Mouse (Mus musculus) adrenal gland, postnatal 4 days (tissue): ENCODE results near the gene Lrrc72. TPM values are rescaled to one million over a fixed set of nuclear protein-coding genes. Genes with fewer than 3 reads are reported as not detected.
"Not testable (repeated sequence)": the region's sequence is repeated elsewhere in the genome, so short reads cannot be mapped to it uniquely, and the experiment has no call there.

ENCODE experiments used
- DNase-seq, 2 experiments: peaks; one replicate each; pipeline ENCODE4 v3.0.0; 2021 to 2022; ENCODE audit warnings: low spot score in 2 of 2, mixed read lengths in 2 of 2
- long read RNA-seq, 2 experiments: library from polyadenylated mRNA; stranded (forward); transcript quantifications; one replicate each; pipeline ENCODE4 v2.0.0; 2021
- total RNA-seq, 2 experiments: library from RNA; stranded (reverse); gene quantifications; 2 replicates each; pipeline ENCODE4 v1.2.3; 2021

Lrrc72 gene
- not detected for total RNA-seq
- long read RNA-seq, experiment 1 = 0 reads
- long read RNA-seq, experiment 2 = 0 reads

GRCm38 (mm10) chr12:36253298-36253697 is at the start of gene Lrrc72:
Gene Lrrc72, minus strand, starts transcription at chr12:36253398.
- DNase-seq = no peak

DNA sequence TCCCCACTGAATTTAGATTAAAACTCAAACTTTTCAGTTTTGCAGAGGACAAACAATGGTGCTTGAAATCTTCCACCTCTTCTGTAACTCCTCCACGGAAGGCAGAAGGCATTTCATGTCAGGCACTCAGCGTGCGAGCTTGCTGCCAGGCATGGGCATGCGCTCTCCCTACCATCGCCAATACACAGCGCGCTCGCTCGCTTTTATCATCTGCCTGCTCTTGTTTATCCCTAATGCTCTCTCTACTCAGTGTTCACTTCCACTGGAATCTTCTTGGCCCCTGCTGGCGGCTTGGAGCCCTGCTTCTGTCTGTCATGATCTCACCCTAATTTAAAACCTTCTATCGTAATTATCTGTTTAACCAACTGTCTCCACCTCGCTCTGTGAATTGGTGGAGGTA is 49.1 kb upstream of the Lrrc72 start:
- DNase-seq = no peak

GRCm38 (mm10) chr12:36291346-36291745 is 38.1 kb upstream of the Lrrc72 start:
- DNase-seq = no peak

DNA sequence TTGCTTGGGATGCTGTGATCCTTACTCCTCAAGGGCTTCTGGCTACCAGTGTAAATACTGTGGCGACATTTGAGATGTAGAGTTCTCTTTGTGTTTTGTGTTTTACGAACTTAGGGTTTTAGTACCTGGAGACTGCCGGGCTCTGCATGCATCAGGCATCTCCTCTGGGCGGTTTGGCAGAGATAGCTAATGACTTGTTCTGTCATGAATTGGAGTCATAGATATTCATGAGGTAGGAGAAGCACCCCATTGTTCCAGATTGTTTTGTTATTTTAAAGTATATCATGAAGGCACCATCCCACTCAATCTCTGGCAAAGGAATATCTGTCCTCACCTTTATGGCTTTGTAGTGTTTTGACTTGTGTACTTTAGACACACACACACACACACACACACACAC is 37.3 kb upstream of the Lrrc72 start:
- DNase-seq = no peak

DNA sequence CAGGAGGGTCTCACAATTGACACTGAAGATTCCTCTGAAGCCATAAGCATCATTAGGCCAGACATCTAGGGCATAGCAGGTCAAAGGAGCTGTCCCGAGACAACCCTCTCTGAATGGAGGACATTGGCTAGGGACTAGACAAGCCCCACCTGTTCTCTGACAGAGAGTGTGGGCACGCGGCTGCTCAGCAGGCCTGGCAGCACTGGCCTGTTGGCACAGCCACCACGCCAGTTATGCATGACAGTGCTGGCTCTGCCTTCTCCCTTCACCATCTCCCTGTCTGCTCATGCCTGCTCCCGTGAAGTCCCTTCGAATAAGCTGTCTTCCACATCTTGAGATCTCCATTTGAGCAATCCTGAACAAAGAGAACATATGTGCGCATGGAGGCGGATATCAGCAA is 36.4 kb upstream of the Lrrc72 start:
- DNase-seq = no peak

DNA sequence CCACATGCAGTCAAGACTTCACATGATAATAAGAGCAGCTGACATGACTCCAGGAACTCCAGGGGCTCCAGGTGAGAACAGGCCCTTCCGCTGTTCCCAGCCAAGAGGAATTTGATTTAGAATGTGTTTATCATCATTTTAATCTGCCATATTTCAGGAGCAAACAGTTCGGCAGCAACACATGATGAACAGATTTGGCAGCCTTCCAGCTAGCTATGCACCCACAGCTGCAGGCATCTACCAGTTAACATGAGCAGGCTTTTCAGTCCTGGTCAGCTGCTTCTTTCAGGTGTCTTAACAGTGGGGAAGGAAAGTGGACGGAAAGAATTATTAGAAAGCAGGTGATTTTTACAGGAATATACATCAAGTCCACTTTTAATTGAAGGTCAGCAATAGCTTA is 21.6 kb upstream of the Lrrc72 start:
- no peak for DNase-seq

DNA sequence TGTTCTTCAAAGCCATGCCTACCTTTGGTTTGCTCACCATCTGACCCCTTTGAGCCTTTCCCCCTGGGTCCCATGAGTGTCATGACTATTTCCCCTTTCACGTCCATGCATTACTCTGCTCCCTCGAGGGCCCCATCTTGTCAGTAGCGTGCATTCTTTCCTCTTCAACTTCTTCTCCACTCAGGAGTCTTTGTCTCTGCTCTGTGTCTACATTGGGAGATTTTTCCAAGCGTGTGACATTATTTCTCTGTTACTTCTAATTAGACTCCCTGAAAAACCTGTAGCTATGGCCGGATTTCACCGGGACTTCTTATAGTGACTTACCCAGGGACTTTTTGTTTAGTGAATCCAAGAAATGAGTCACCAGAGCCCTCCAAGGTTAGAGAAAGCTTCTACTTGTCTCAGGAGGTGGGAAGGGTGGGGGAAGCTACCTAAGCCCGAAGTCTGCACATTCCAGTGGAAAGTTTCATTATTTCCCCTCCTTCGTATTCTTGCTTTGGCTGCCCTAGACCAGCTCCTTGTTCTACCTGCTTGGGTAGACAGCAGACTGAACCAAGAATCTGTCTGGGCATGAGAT is 14.6 kb upstream of the Lrrc72 start:
- no peak for DNase-seq

GRCm38 (mm10) chr12:36262116-36262721 is 9.0 kb upstream of the Lrrc72 start:
- DNase-seq = no peak

DNA sequence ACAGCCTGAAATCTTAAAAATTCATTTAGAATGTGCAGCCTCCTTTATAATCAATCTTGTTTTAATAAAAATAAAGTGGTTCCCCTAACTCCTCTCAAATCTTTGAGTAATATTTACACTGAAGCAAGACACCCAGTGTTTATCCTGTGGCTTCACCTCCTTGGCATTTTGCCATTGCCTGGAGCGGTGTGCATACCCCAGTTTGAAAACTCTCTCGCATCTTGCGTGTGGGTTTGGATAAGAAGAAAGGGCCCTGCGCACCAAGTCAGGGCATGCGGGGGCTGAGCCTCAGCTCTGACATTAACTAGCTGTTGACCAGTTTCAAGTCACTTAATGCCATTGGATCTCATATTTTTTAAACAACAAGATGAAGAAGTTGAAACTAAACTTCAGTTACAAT is 2.2 kb upstream of the Lrrc72 start:
- no peak for DNase-seq

- no peak for DNase-seq
Observed at GRCm38 (mm10) chr12:36241171-36241570, 12.0 kb downstream of the Lrrc72 start.

- DNase-seq = no peak
Observed at GRCm38 (mm10) chr12:36231386-36231785, 21.8 kb downstream of the Lrrc72 start.

GRCm38 (mm10) chr12:36224392-36224791 is 28.8 kb downstream of the Lrrc72 start:
- no peak for DNase-seq

DNA sequence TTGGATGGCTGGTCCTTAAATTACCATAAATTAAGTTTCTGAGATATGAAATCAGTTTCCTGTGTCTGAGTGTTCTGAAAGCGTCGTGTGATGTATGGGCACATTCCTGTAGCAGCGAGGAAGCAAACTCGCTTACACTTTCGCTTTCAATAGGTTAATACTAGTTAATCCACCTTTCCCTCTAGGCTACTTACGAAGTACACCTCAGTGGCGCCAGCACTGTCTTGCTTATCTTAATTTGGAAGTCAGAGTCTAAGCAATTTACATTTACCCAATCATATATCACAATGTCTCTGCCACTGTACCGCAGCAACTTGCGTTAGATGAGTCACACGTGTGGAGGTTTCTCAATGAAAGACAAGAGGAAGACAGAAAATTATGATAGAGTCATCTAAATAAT is 36.3 kb downstream of the Lrrc72 start:
- no peak for DNase-seq

DNA sequence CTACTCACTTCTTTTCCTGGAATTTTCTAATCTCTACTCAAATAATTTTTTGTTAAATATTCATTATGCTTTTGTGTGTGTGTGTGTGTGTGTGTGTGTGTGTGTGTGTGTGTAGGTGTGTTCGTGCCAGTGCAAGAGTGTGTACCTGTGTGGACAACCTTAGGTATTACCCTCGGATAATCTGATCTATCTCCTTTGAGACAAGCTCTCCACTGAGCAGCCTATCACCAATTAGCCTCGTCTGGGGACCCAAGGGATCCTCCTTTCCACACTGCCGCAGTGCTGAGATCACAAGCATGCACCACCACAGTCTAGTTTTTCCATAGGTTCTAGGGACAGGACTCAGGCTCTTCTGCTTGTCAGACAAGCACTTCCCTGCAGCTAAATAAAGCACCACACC is 37.0 kb downstream of the Lrrc72 start:
- no peak for DNase-seq

- no peak for DNase-seq
Observed at GRCm38 (mm10) chr12:36215149-36215480, 38.1 kb downstream of the Lrrc72 start.

DNA sequence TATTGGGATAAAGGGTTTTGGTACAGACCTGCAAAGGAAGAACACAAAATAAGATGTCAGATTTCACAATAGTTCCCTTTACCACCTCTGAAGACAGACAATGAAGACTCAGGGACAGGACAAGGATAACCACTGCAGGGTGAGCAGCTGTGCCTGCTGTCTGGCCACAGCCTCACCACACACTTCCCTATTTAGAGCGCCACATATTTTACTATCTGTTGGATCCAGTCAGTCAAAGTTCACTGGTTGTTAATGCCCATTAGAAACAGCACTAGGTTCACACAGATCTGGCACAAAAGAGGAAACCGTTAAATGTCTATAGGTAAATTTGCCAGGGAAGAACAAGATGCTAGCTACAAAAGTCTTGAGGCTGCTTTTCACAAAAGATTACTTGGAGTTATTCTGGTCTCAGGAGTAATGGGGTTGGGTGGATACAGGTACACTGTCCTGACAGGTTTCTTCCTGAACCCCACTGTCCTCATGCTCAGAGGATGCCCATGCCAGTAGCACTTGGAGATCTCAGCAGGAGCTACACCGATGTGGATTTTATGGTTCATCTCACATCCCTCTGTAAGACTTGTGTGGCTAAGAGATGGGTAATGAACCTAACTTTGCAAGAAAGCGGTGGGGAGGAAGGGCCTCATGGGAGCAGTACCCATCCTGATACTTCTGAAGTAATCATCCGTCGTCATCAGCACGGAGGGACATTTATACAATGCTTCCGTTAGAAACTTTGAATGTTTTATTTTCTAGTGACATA is 38.6 kb downstream of the Lrrc72 start:
- DNase-seq = no peak

GRCm38 (mm10) chr12:36210096-36210495 is 43.1 kb downstream of the Lrrc72 start:
- no peak for DNase-seq

- DNase-seq = no peak
Observed at GRCm38 (mm10) chr12:36208456-36208855, 44.7 kb downstream of the Lrrc72 start.

GRCm38 (mm10) chr12:36207800-36208148 is 45.4 kb downstream of the Lrrc72 start:
- DNase-seq = no peak

DNA sequence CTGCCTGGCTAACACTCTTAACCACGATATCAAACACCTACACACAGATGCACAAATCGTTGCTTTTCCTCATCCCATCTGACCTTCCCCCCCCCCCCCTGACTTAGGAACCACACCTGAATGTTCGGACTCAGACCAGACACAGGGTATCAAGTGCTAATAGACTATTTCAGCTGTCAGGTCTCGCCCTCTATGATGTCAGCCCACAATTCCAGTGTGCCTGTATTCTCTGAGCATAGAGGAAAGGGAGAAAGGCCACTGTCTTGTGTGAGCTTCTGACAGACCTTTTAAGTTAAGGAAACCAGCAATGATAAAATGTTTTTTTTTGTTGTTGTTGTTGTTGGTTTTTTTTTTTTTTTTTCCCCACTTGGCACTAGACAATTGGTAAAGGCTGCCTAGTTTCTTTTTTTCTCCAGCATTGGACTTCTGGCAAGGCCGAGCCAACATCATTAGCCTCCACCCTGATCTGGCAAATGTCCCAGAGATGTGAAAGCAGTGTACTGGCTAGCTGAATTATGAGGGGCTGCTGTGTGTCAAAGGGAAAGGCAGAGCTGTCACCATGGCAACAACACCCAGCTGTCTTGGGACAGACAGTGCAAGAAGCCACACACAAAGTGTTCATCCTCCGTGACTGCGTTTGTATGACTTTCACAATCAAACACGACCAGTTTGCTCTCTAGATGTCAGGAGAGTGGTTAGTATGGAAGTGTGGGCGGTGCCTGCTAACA is 46.0 kb downstream of the Lrrc72 start:
- peak in 1 of 2 experiments; percentile 11 for DNase-seq

DNA sequence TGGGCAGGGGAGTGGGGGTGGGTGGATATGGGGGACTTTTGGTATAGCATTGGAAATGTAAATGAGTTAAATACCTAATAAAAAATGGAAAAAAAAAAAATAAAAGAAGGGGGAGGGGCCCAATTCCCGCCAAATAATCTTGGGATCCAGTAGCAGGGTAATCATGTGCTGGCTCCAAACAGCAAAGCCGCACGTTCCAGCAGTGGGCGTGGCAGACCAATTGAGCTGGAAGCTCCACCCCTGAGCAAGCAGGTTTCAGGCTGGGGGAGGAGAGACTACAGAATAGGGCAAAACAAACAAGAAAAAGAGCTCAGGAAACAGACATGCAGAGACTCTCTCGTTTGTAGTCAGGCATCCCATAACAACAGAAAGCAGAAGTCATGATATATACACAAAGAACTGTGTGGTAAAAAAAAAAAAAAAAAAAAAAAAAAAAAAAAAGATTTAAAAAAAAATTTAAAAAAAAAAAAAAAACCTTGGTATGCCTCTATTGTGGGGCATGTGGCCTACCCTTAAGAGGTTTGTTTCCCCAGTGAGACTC is 47.5 kb downstream of the Lrrc72 start:
- not testable (repeated sequence) for DNase-seq

- no peak for DNase-seq
Observed at GRCm38 (mm10) chr12:36194976-36195375, 58.2 kb downstream of the Lrrc72 start.
